Mouse (Mus musculus): ENCODE data around the gene Kiss1. TPM values are rescaled to one million over a fixed set of nuclear protein-coding genes. Genes with fewer than 3 reads are reported as not detected.

Gene Kiss1
- total and polyA plus RNA-seq, 3 experiments = not detected

- H3K4me3 ChIP-seq (replicated peaks in 1 of 3; ENCODE audit: low read depth in 2 of 3, low read length in 2 of 3, poor library complexity in 1 of 3) = no peak overlapping the region
- H3K9ac ChIP-seq (ENCODE audit: insufficient read depth, low read depth) = no peak overlapping the region
- peaks cover 7% of the 10 kb centered on the region for H3K9me3 ChIP-seq (replicated peaks; ENCODE audit: low read length)
- no peaks in the 10 kb centered on the region for H3K36me3 ChIP-seq (replicated peaks in 1 of 2; ENCODE audit: control insufficient read depth in 1 of 2, insufficient read depth in 1 of 2, low read length in 1 of 2)
- H3K79me2 ChIP-seq (replicated peaks; ENCODE audit: control insufficient read depth, extremely low read depth, insufficient read depth, poor library complexity, severe bottlenecking) = no peaks in the 10 kb centered on the region
- dilution Hi-C loops (cut with MboI; ENCODE audit: extremely low pct_ligation_motif_present, extremely low pct_unique_long_range_greater_than_20kb, low sequenced_read_pairs) = no loop called here
- in situ Hi-C loops (cut with MboI; ENCODE audit: low pct_ligation_motif_present, low pct_unique_long_range_greater_than_20kb, low sequenced_read_pairs) = loop anchor here (25.0 kb wide), 1 partner anchor 328 kb away; the partner anchor contains the start of genes Mdm4 and Pik3c2b
- H3K4me2 ChIP-seq (ENCODE audit: insufficient read depth, low read depth, poor library complexity, severe bottlenecking) = no peak overlapping the region
- H3K27me3 ChIP-seq (replicated peaks) = peaks cover 92% of the 10 kb centered on the region
- DNase-seq (ENCODE audit: extremely low read depth) = no peak
- H3K27ac ChIP-seq (ENCODE audit: insufficient read depth, low read depth) = no peak overlapping the region
- peaks cover 9 to 26% of the 10 kb centered on the region in 2 experiments; a peak in 3 of 4 replicates for H3K4me1 ChIP-seq (ENCODE audit: control insufficient read depth in 1 of 2, insufficient read depth in 2 of 2)
- no peak for TF ChIP-seq POLR2A (IDR thresholded peaks at IDR 0.05; ENCODE audit: low read depth, low read length)
Measured at GRCm38 (mm10) chr1:133364890-133365289, 43.2 kb downstream of the Kiss1 start.

GRCm38 (mm10) chr1:133366951-133367605, 45.4 kb downstream of the Kiss1 start:
- no peak for DNase-seq (ENCODE audit: extremely low read depth)
- no peak overlapping the region for H3K4me2 ChIP-seq (ENCODE audit: insufficient read depth, low read depth, poor library complexity, severe bottlenecking)
- TF ChIP-seq RCOR1 (conservative IDR thresholded peaks at IDR 0.05; ENCODE audit: low read depth, low read length) (no peak), USF1 (IDR thresholded peaks at IDR 0.05; ENCODE audit: low read depth, low read length) (no peak), NRF1 (IDR thresholded peaks at IDR 0.05; ENCODE audit: low read depth, low read length) (no peak), JUND (conservative IDR thresholded peaks at IDR 0.05; ENCODE audit: low read depth, low read length) (no peak), RAD21 (IDR thresholded peaks at IDR 0.05; ENCODE audit: low read depth, low read length) (no peak), ZC3H11A (IDR thresholded peaks at IDR 0.05; ENCODE audit: low read depth, low read length) (no peak), NELFE (IDR thresholded peaks at IDR 0.05; ENCODE audit: low read depth, low read length) (no peak), USF2 (conservative IDR thresholded peaks at IDR 0.05; ENCODE audit: low read depth, low read length) (no peak), MYC (IDR thresholded peaks at IDR 0.05; ENCODE audit: low read depth, low read length) (no peak)
- H3K9me3 ChIP-seq (replicated peaks; ENCODE audit: low read length) = no peaks in the 10 kb centered on the region
- H3K27me3 ChIP-seq (replicated peaks) = peaks cover 96% of the 10 kb centered on the region
- in situ Hi-C loops (cut with MboI; ENCODE audit: low pct_ligation_motif_present, low pct_unique_long_range_greater_than_20kb, low sequenced_read_pairs) = loop anchor here (25.0 kb wide), 1 partner anchor 330 kb away; the partner anchor contains the start of genes Mdm4 and Pik3c2b
- H3K27ac ChIP-seq (ENCODE audit: insufficient read depth, low read depth) = no peak overlapping the region
- H3K79me2 ChIP-seq (replicated peaks; ENCODE audit: control insufficient read depth, extremely low read depth, insufficient read depth, poor library complexity, severe bottlenecking) = no peaks in the 10 kb centered on the region
- dilution Hi-C loops (cut with MboI; ENCODE audit: extremely low pct_ligation_motif_present, extremely low pct_unique_long_range_greater_than_20kb, low sequenced_read_pairs) = no loop called here
- H3K4me3 ChIP-seq (replicated peaks in 1 of 3; ENCODE audit: low read depth in 2 of 3, low read length in 2 of 3, poor library complexity in 1 of 3) = no peak overlapping the region
- H3K36me3 ChIP-seq (replicated peaks in 1 of 2; ENCODE audit: control insufficient read depth in 1 of 2, insufficient read depth in 1 of 2, low read length in 1 of 2) = no peaks in the 10 kb centered on the region
- H3K9ac ChIP-seq (ENCODE audit: insufficient read depth, low read depth) = no peak overlapping the region
- peaks cover 9 to 26% of the 10 kb centered on the region in 2 experiments; a peak in 3 of 4 replicates for H3K4me1 ChIP-seq (ENCODE audit: control insufficient read depth in 1 of 2, insufficient read depth in 2 of 2)

- peaks cover 96% of the 10 kb centered on the region for H3K27me3 ChIP-seq (replicated peaks)
- H3K9ac ChIP-seq (ENCODE audit: insufficient read depth, low read depth) = no peak overlapping the region
- dilution Hi-C loops (cut with MboI; ENCODE audit: extremely low pct_ligation_motif_present, extremely low pct_unique_long_range_greater_than_20kb, low sequenced_read_pairs) = no loop called here
- H3K4me2 ChIP-seq (ENCODE audit: insufficient read depth, low read depth, poor library complexity, severe bottlenecking) = no peak overlapping the region
- peaks cover 8 to 26% of the 10 kb centered on the region in 2 experiments; a peak in 3 of 4 replicates for H3K4me1 ChIP-seq (ENCODE audit: control insufficient read depth in 1 of 2, insufficient read depth in 2 of 2)
- TF ChIP-seq TBP (conservative IDR thresholded peaks at IDR 0.05; ENCODE audit: low read depth, low read length) = no peak
- no peak for TF ChIP-seq ELF1 (IDR thresholded peaks at IDR 0.05; ENCODE audit: low read depth, low read length)
- no peak for TF ChIP-seq CTCF (conservative IDR thresholded peaks at IDR 0.05 in 1 of 2, IDR thresholded peaks at IDR 0.05 in 1 of 2; ENCODE audit: low read depth in 2 of 2, low read length in 2 of 2)
- no peak for TF ChIP-seq SMC3 (IDR thresholded peaks at IDR 0.05; ENCODE audit: low read depth, low read length)
- TF ChIP-seq NRF1 (IDR thresholded peaks at IDR 0.05; ENCODE audit: low read depth, low read length) = no peak
- no peak for TF ChIP-seq RCOR1 (conservative IDR thresholded peaks at IDR 0.05; ENCODE audit: low read depth, low read length)
- no peak for TF ChIP-seq PAX5 (IDR thresholded peaks at IDR 0.05; ENCODE audit: low read length)
- TF ChIP-seq ZC3H11A (IDR thresholded peaks at IDR 0.05; ENCODE audit: low read depth, low read length) = no peak
- no peak for TF ChIP-seq SIN3A (IDR thresholded peaks at IDR 0.05; ENCODE audit: low read length)
- no peak for TF ChIP-seq BHLHE40 (IDR thresholded peaks at IDR 0.05; ENCODE audit: low read depth, low read length)
- TF ChIP-seq GABPA (IDR thresholded peaks at IDR 0.05; ENCODE audit: insufficient replicate concordance, low read depth, low read length) = no peak
- TF ChIP-seq POLR2AphosphoS2 (IDR thresholded peaks at IDR 0.05; ENCODE audit: low read depth, low read length) = no peak
- no peak for TF ChIP-seq ZKSCAN1 (IDR thresholded peaks at IDR 0.05; ENCODE audit: borderline replicate concordance, low read depth, low read length)
- H3K9me3 ChIP-seq (replicated peaks; ENCODE audit: low read length) = no peaks in the 10 kb centered on the region
- no peak overlapping the region for H3K4me3 ChIP-seq (replicated peaks in 1 of 3; ENCODE audit: low read depth in 2 of 3, low read length in 2 of 3, poor library complexity in 1 of 3)
- no peak overlapping the region for H3K27ac ChIP-seq (ENCODE audit: insufficient read depth, low read depth)
- H3K36me3 ChIP-seq (replicated peaks in 1 of 2; ENCODE audit: control insufficient read depth in 1 of 2, insufficient read depth in 1 of 2, low read length in 1 of 2) = no peaks in the 10 kb centered on the region
- no peaks in the 10 kb centered on the region for H3K79me2 ChIP-seq (replicated peaks; ENCODE audit: control insufficient read depth, extremely low read depth, insufficient read depth, poor library complexity, severe bottlenecking)
- in situ Hi-C loops (cut with MboI; ENCODE audit: low pct_ligation_motif_present, low pct_unique_long_range_greater_than_20kb, low sequenced_read_pairs) = loop anchor here (25.0 kb wide), 1 partner anchor 331 kb away; the partner anchor contains the start of genes Mdm4 and Pik3c2b
- no peak for DNase-seq (ENCODE audit: extremely low read depth)
Measured at GRCm38 (mm10) chr1:133367606-133368488, 46.2 kb downstream of the Kiss1 start.

All from CH12.LX (cell line).